ENCODE assay signal across 18 mouse cellular contexts in the genomic region with DNA sequence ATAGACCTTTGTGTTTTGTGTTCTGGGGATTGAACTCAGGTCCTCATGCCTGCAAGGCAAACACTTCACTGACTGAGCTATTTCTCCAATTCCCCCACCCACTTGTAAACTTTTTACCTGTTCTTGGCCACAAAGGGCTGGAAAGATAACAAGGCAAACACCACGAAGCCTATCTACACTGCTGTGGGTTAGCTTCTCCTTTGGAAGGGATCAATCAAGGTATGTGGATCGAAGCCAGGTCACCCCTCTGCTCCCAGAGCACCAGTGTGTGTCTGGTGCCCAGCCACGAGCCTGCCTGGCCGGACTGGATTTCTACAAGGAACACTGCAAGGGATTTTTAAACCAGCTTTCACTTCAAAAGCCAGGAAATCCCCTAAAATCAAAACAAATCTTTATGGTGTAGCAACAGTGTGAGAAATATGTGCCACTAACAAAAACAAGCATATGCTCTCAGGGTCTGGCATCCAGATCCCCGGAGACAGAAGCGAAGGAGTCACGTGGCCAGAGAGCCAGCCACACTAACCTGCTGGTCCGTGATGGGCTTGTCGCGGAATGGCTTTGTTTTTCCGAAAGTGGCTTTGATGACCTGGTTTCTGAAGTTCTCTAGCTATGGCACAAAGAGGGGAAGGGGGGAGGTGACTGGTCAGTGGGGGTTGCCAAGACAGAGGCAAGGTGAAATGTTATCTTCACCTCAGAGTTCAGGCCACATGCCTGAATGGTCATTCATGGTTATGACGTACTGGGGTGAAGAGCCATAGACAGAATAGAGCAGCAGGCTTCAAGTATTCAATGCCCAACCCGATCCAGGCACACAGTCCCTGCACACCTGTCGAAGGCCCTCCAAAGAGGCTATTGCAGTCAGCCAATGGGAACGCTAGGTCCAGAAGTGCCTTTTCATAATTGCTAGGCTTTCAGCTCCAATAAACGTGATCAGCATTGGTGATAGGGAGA. TPM values are rescaled to one million over a fixed set of nuclear protein-coding genes. Genes with fewer than 3 reads are reported as not detected.
DNase-seq lines count a peak whose midpoint lies in the region; ATAC-seq lines count a peak whose summit lies in the region.
"Had no signal": no experiment of that assay in that cellular context is flagged by ENCODE, and none has a peak within 500 bp of the region (broad histone marks: within the 10 kb centered on the region; RNA-seq: fewer than 3 reads in every experiment).

No protein-coding gene starts in this region.

- DNase-seq in hindbrain, embryonic 10.5 days (ENCODE audit: low spot score): no peak
- no peak for DNase-seq in hindbrain, embryonic 14.5 days (ENCODE audit: low spot score)
- peak; percentile 69 to 83 for DNase-seq in lung, adult 18-20 months
- no peak for DNase-seq in lung, postnatal 14 days
- peak; percentile 41 for DNase-seq in brain, adult 2 months (ENCODE audit: low read depth, low spot score)
- peak; percentile 79 for DNase-seq in lung, postnatal 36 days
- no peak for DNase-seq in cerebellum, postnatal 25 days
- DNase-seq: adrenal gland, postnatal 10 days; B cell, adult 2 months; cerebellum, adult 11 months; cerebellum, postnatal 14 days; lung, embryonic 14.5 days had no signal

- H3K36me3 ChIP-seq in hindbrain, embryonic 10.5 days: no peaks in the 10 kb centered on the region
- H3K36me3 ChIP-seq in hindbrain, embryonic 14.5 days (replicated peaks; ENCODE audit: control insufficient read depth, insufficient read depth): no peaks in the 10 kb centered on the region
- H3K36me3 ChIP-seq: heart, embryonic 10.5 days; hindbrain, embryonic 12.5 days had no signal

- H3K4me1 ChIP-seq in hindbrain, embryonic 10.5 days (replicated peaks): peaks cover 26% of the 10 kb centered on the region
- H3K4me1 ChIP-seq in hindbrain, embryonic 14.5 days (replicated peaks; ENCODE audit: control insufficient read depth, insufficient read depth, low read length): no peaks in the 10 kb centered on the region

- WGBS in hindbrain, embryonic 10.5 days: 74% methylated on average over 16 of the region's 16 CpGs
- 72% methylated on average over 16 of the region's 16 CpGs for WGBS in hindbrain, embryonic 14.5 days

- peak overlapping the region; percentile 9 for H3K27ac ChIP-seq in hindbrain, embryonic 10.5 days
- H3K27ac ChIP-seq in hindbrain, embryonic 14.5 days: no peak overlapping the region
- H3K27ac ChIP-seq: hindbrain, embryonic 12.5 days; stomach, postnatal 0 days had no signal

- no peak for ATAC-seq in hindbrain, embryonic 14.5 days (ENCODE audit: low FRiP score)
- ATAC-seq: forebrain, embryonic 16.5 days; intestine, embryonic 16.5 days had no signal

- no peak overlapping the region for H3K4me3 ChIP-seq in hindbrain, embryonic 10.5 days
- no peak overlapping the region for H3K4me3 ChIP-seq in hindbrain, embryonic 14.5 days (replicated peaks; ENCODE audit: low read length)
- H3K4me3 ChIP-seq: erythroblast, embryonic 14.5 days; heart, embryonic 10.5 days; hindbrain, embryonic 12.5 days had no signal

- peaks cover 6% of the 10 kb centered on the region; the same call in 1 of the 2 replicates for H3K27me3 ChIP-seq in hindbrain, embryonic 10.5 days (ENCODE audit: insufficient read depth, poor library complexity, severe bottlenecking)
- no peaks in the 10 kb centered on the region for H3K27me3 ChIP-seq in hindbrain, embryonic 14.5 days (ENCODE audit: control insufficient read depth, insufficient read depth, low read length)
- H3K27me3 ChIP-seq: hindbrain, embryonic 12.5 days had no signal

- no peak overlapping the region for H3K4me2 ChIP-seq in hindbrain, embryonic 14.5 days (replicated peaks)
- H3K4me2 ChIP-seq: hindbrain, embryonic 12.5 days; lung, embryonic 14.5 days had no signal

- no peak overlapping the region for H3K9ac ChIP-seq in hindbrain, embryonic 14.5 days
- H3K9ac ChIP-seq: hindbrain, embryonic 12.5 days; lung, embryonic 14.5 days had no signal

- H3K9me3 ChIP-seq in hindbrain, embryonic 10.5 days: no peaks in the 10 kb centered on the region
- H3K9me3 ChIP-seq in hindbrain, embryonic 14.5 days (ENCODE audit: control insufficient read depth, low read length): no peaks in the 10 kb centered on the region
- H3K9me3 ChIP-seq: heart, embryonic 10.5 days; hindbrain, embryonic 12.5 days had no signal

RNA-seq across cellular contexts. Expression of a gene that starts 59.8 kb away (rescaled TPM):
- polyA plus RNA-seq in hindbrain, embryonic 10.5 days (2016; fragmentation: Nextera tagmentation; extraction: Ambion mirVana): 2.3 and 4.1 TPM in 2 replicates
- polyA plus RNA-seq in hindbrain, embryonic 14.5 days (2014; fragmentation: Nextera tagmentation; extraction: Ambion mirVana): 3.6 and 5.4 TPM in 2 replicates
- polyA plus RNA-seq: erythroblast, embryonic 14.5 days had no signal

Comparison
In these comparisons a context has a peak if more than half of its experiments do, and no peak if none do; other contexts are left out.
1. DNase-seq: peak in lung, adult 18-20 months (2 of 2), brain, adult 2 months (single experiment) and lung, postnatal 36 days (single experiment); none in hindbrain, embryonic 10.5 days (single experiment), hindbrain, embryonic 14.5 days (single experiment), lung, postnatal 14 days (single experiment) and cerebellum, postnatal 25 days (0 of 2).